Mouse (Mus musculus) gastrocnemius, postnatal 4 days (tissue): ENCODE measurements around the gene Arnt. TPM values are rescaled to one million over a fixed set of nuclear protein-coding genes. Genes with fewer than 3 reads are reported as not detected.
"Not testable (repeated sequence)": the region's sequence is repeated elsewhere in the genome, so short reads cannot be mapped to it uniquely, and the experiment has no call there.

Experiments used
- DNase-seq, 2 experiments: peaks; one replicate each; pipeline ENCODE4 v3.0.0; 2021 to 2022; ENCODE audit warnings: low spot score in 2 of 2, mixed read lengths in 2 of 2
- total RNA-seq, 2 experiments: library from RNA; stranded (reverse); gene quantifications; 2 replicates each; pipeline ENCODE4 v1.2.3; 2021

The Arnt gene
- total RNA-seq, 2 experiments from 2014 or later: 59.6 to 72.8 TPM

DNA sequence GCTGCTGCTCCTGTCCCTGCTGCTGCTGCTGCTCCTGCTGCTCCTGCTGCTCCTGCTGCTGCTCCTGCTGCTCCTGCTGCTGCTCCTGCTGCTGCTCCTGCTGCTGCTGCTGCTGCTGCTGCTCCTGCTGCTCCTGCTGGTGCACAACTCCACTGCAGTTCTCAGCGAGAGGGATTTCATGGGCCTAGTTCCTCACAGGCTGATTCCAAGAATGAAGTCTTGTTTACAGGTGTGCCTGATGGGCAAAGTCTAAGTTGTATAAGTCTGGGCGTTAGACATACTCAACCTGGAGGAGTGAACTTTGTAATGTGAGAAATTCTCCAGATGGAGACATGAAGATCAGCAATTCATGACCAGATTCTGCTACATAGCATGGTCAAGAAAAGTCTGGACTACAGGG, 90.5 kb downstream of the Arnt start:
- no peak for DNase-seq

DNA sequence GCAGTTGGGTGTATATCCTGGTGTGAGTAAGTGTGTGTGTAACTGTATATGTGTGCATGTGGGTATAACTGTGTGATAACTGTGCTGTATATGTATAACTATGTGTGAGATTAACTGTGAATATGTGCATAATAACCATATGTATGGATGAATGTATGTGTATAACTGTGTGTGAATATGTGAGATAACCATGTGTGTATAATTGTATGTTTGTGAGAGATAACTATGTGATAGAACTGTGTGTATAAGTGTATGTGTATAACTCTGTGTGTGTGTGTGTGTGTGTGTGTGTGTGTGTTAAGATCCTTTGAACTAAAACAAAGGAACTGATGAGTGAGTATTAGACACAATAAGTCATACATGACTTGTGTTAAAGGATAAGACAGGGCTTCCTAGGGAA, 91.9 kb downstream of the Arnt start:
- no peak for DNase-seq

DNA sequence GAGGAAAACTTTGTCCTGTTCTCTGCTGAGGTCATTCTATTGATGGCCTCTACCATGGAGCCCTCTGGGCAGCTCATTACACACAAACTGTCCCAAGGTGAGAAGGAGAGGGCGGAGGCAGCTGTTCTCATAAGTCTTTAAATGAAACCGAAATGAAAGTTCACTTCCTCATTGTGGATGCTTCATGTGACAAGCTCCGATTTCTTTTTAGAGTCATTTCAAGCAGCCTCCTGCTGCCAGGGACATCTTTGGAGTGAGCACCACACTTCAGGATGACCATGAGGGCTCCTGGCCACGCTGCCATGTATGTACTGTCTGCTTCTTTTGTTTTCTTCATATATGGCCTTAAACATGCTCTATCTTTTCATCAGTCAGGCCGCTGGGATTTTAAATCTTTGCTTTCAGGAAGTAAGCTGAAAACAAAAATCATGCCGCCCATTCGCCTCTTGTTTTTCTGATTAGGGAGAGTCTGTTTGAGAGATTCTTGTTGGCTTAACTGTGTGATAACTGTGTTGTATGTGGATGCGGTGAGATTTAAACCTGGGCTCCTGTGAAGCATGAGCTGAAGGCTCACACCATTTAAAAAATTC, 92.5 kb downstream of the Arnt start, which contains the start of gene Ctss:
Gene Ctss (plus strand): TSS at position 165 of the 590 bp plus-strand sequence.
- no peak for DNase-seq

DNA sequence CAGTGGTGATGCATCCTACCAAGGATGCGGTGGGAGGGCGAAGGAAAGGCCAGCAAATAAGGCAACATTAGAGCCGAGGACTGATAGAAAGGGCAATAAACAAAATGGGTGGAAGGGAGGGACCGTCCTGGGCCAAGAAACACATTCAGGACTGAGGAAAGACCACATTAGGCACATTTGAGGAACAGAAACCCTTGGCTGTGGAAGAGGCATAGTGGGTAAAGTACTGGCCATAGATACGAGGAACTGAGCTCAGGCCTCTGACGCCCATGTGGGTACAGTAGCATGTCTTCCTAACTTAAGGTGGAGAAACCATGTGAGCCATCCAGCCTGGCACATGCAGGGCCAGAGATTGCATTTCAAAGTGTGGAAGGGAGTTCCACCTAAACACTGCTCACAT, 95.6 kb downstream of the Arnt start:
- DNase-seq: no peak

DNA sequence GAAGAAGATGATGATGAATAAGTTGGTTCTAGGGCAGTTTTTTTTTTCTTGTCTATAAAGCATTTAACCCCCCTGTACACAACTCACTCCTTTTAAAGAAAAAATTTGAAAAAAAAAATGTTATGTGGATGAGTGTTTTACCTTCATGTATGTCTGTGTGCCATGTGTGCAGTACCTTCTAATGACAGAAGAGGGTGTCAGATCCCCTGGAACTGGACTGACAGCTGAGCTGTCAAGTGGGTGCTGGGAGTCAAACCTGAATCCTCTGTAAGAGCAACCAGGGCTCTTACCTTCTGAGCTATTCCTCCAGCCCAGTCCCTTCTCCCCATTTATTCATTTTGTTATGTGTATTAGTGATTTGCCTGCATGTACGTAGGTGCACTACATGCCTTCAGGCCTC, 96.8 kb downstream of the Arnt start:
- no peak for DNase-seq

DNA sequence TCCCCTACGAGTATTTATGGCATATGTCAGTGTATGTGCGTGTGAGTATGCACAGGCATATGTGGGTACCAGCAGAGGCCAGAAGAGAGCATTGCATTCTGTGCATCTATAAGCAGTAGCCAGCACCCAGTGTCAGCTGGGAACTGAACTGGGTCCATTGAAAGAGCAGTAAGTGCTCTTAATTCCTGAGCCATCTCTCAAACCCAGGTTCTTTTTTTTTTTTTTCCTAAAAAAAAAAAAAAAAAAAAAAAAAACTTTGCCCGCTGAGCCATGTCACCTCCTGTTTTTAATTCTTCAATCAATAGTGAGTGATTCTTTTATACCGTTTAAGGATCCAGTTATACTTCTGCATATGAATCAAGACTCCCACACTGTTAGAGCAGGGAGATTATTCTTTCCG, 99.2 kb downstream of the Arnt start:
- no peak for DNase-seq

DNA sequence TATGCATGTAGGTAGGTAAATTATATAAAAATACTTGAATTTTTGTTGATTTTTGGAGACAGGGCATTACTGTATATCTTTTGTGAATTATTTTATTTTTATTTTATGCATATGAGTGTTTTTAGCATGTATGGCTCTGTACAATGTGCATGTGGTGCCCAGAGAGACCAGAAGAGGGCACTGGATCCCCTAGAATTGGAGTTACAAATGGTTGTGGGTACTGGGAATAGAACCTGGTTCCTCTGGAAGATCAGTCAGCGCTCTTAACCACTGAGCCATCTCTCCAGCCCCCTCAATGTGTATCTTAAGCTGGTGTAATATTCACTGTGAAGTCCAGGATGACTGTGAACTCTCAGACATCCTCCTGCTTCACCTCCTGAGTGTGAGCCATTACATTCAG, 100.7 kb downstream of the Arnt start:
- DNase-seq: no peak

DNA sequence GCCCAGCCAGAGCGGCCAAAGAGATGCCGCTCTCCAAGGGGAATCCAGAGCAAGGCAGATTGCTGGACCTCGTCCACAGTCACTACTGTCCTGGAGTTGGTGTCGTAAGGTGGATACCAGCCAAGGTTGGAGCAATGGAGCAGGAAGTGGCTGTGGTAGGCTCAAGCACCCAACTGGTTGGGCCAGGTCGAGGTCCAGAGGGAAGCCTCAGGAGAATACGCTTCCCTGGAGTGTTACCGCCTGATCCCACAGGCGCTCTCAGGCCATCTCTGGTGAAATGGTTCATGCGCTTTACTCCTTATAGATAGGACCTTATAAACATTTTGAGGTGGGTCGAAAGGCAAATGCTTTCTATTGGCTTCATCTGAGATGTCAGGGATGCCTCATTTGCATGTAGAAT, 104.7 kb downstream of the Arnt start:
- no peak for DNase-seq

DNA sequence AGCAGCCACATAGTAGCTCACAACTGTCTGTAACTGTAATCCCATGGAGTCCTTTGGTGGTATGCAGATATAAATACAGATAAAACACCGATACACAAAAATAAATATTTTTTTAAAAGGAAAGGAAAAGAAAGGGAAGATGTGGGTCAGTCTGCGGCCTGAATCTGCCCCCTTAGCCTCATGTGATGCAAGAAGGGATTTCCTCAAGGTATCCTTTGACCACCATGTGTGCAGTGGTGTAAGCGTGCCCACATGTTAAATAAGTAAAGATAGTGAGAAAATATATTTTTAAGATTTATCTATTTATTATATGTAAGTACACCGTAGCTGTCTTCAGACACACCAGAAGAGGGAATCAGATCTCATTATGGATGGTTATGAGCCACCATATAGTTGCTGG, 105.6 kb downstream of the Arnt start:
- no peak for DNase-seq

DNA sequence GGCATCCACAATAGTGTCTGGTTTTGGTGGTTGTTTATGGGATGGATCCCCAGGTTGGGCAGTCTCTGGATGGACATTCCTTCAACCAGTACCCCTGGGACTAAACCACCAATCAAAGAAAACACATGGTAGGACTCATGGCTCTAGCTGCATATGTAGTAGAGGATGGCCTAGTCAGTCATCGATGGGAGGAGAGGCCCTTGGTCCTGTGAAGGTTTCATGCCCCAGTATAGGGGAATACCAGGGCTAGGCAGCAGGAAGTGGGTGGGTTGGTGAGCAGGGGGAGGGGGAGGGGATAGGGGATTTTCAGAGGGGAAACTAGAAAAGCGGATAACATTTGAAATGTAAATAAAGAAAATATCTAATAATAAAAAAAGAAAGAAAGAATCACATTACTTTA, 107.0 kb downstream of the Arnt start:
- not testable (repeated sequence) for DNase-seq

DNA sequence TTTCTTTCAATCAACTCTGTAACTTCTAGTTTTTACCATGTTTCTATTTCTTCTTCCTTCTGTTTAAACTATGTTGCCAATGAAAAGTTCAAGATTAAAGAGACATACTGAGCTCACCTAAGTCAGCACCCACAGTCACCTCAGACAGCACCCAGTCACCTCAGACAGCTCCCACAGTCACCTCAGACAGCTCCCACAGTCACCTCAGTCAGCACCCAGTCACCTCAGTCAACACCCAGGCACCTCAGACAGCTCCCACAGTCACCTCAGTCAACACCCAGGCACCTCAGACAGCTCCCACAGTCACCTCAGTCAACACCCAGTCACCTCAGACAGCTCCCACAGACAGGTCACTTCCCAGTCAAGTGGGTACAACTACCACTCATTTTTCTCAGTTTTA, 108.0 kb downstream of the Arnt start:
- no peak for DNase-seq

DNA sequence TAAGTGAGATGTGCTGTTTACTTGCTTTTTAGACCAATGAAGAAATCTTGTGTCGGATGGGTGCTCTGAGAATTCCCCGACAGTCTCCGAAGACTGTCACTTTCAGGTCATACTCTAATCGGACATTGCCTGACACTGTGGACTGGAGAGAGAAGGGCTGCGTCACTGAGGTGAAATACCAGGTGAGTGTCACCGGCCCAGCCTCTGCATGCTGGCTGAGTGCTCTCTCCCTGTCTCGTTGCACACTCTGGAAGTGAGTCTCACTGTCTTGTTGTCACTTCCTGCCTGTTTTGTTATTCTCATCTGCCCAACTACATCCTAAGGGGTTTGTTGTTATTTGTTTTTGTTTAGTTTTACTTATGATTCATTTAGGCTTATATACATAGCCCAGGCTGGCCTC, 108.8 kb downstream of the Arnt start:
- no peak for DNase-seq

Other genes with a start within 250 kb of the Arnt start
- gene Gabpb2, start 216.5 kb upstream of the Arnt start, total RNA-seq: 10 to 100 TPM; 18.0 to 18.8 TPM
- gene Cdc42se1, start 205.7 kb upstream of the Arnt start, total RNA-seq: 10 to 100 TPM; 48.1 to 49.2 TPM
- 10 to 100 TPM; 30.9 to 34.4 TPM for gene Mllt11, start 202.2 kb upstream of the Arnt start, total RNA-seq
- gene Gm128, start 192.8 kb upstream of the Arnt start, total RNA-seq: under 1 TPM in 1 of 2 experiments, not detected in 1; 0.18 TPM
- under 1 TPM; 0.16 to 0.29 TPM for gene Bnipl, start 183.2 kb upstream of the Arnt start, total RNA-seq
- gene Mindy1, start 153.0 kb upstream of the Arnt start, total RNA-seq: 10 to 100 TPM; 22.8 to 26.8 TPM
- 10 to 100 TPM; 68.7 to 78.2 TPM for gene Prune1, start 152.3 kb upstream of the Arnt start, total RNA-seq
- gene Anxa9, start 127.2 kb upstream of the Arnt start, total RNA-seq: 1 to 10 TPM in 1 of 2 experiments, under 1 TPM in 1; 0.57 to 1.1 TPM
- gene Cers2, start 119.6 kb upstream of the Arnt start, total RNA-seq: 10 to 100 TPM; 56.0 to 61.5 TPM
- gene Setdb1, start 77.2 kb upstream of the Arnt start, total RNA-seq: 10 to 100 TPM; 22.5 to 24.5 TPM
- not detected for gene 4930558C23Rik, start 31.5 kb upstream of the Arnt start, total RNA-seq
- 10 to 100 TPM; 49.1 to 52.4 TPM for gene Ctsk, start 64.9 kb downstream of the Arnt start, total RNA-seq
- 10 to 100 TPM; 10.1 to 10.7 TPM for gene Ctss, start 92.4 kb downstream of the Arnt start, total RNA-seq
- not detected for gene Hormad1, start 125.3 kb downstream of the Arnt start, total RNA-seq
- gene Golph3l, start 154.5 kb downstream of the Arnt start, total RNA-seq: 10 to 100 TPM; 21.1 to 21.7 TPM
- gene Ensa, start 190.6 kb downstream of the Arnt start, total RNA-seq: 10 to 100 TPM; 74.3 to 79.9 TPM
- gene Mcl1, start 224.4 kb downstream of the Arnt start, total RNA-seq: 100 to 1,000 TPM in 1 of 2 experiments, 10 to 100 TPM in 1; 90.6 to 107 TPM